Mouse (Mus musculus) kidney, adult 11 months (tissue): ENCODE measurements around the gene Reps2.

Experiments used
- DNase-seq: peaks from one replicate; pipeline ENCODE4 v3.0.0; 2022

The Reps2 gene

GRCm38 (mm10) chrX:162470213-162470612 lies 173.2 kb downstream of the Reps2 start:
- DNase-seq = no peak

- DNase-seq = no peak
Observed at GRCm38 (mm10) chrX:162462156-162462555, 181.3 kb downstream of the Reps2 start.

GRCm38 (mm10) chrX:162456445-162456844 lies 187.0 kb downstream of the Reps2 start:
- no peak for DNase-seq

- no peak for DNase-seq
Observed at GRCm38 (mm10) chrX:162455364-162455763, 188.1 kb downstream of the Reps2 start.

- DNase-seq = no peak
Observed at GRCm38 (mm10) chrX:162453821-162454402, 189.5 kb downstream of the Reps2 start.

- DNase-seq = no peak
Observed at GRCm38 (mm10) chrX:162452642-162453041, 190.8 kb downstream of the Reps2 start.

GRCm38 (mm10) chrX:162447974-162448373 lies 195.5 kb downstream of the Reps2 start:
- DNase-seq = no peak

- no peak for DNase-seq
Observed at GRCm38 (mm10) chrX:162446678-162447318, 196.7 kb downstream of the Reps2 start.

- DNase-seq = no peak
Observed at GRCm38 (mm10) chrX:162443387-162443786, 200.1 kb downstream of the Reps2 start.

GRCm38 (mm10) chrX:162442970-162443369 lies 200.5 kb downstream of the Reps2 start:
- DNase-seq = no peak

GRCm38 (mm10) chrX:162432776-162433543 lies 210.5 kb downstream of the Reps2 start:
- no peak for DNase-seq

GRCm38 (mm10) chrX:162427698-162428097 lies 215.8 kb downstream of the Reps2 start:
- DNase-seq = no peak

GRCm38 (mm10) chrX:162419431-162419830 lies 224.0 kb downstream of the Reps2 start:
- DNase-seq = no peak

GRCm38 (mm10) chrX:162413124-162413523 lies 230.3 kb downstream of the Reps2 start:
- no peak for DNase-seq

- no peak for DNase-seq
Observed at GRCm38 (mm10) chrX:162407291-162407690, 236.2 kb downstream of the Reps2 start.

- no peak for DNase-seq
Observed at GRCm38 (mm10) chrX:162402487-162402886, 241.0 kb downstream of the Reps2 start.

- no peak for DNase-seq
Observed at GRCm38 (mm10) chrX:162380730-162381129, 262.7 kb downstream of the Reps2 start.

GRCm38 (mm10) chrX:162363206-162363605 lies 280.2 kb downstream of the Reps2 start:
- peak; percentile 29 for DNase-seq
